Mouse (Mus musculus) liver, embryonic 12.5 days (tissue): ENCODE measurements around the gene Pogk. TPM values are rescaled to one million over a fixed set of nuclear protein-coding genes. Genes with fewer than 3 reads are reported as not detected.

ENCODE experiments used
- ATAC-seq: fragments of 200-750 bp; cut with Nextera tagmentation; 2 replicates; pipeline ENCODE4 v1.8.0; 2017; ENCODE audit warnings: moderate number of reproducible peaks, mild to moderate bottlenecking, moderate library complexity
- H3K27ac ChIP-seq: fragments of 300-500 bp; sonication (generic); 2 replicates; pipeline ENCODE4 v1.5.1; 2016; ENCODE audit warnings: mild to moderate bottlenecking
- H3K27me3 ChIP-seq: fragments of 300-500 bp; sonication (generic); replicated peaks from 2 replicates; pipeline ENCODE4 v1.6.1; 2016; ENCODE audit warnings: mild to moderate bottlenecking, moderate library complexity
- H3K36me3 ChIP-seq: fragments of 300-500 bp; sonication (generic); 2 replicates; pipeline ENCODE4 v1.6.1; 2016; ENCODE audit warnings: mild to moderate bottlenecking, moderate library complexity
- H3K4me1 ChIP-seq: fragments of 300-500 bp; sonication (generic); 2 replicates; pipeline ENCODE4 v1.6.1; 2016
- H3K4me2 ChIP-seq: fragments of 300-500 bp; sonication (generic); 2 replicates; pipeline ENCODE4 v1.6.1; 2016; ENCODE audit warnings: mild to moderate bottlenecking, moderate library complexity
- H3K4me3 ChIP-seq: fragments of 300-500 bp; sonication (generic); 2 replicates; pipeline ENCODE4 v1.5.1; 2016; ENCODE audit warnings: mild to moderate bottlenecking, moderate library complexity
- H3K9ac ChIP-seq: fragments of 300-500 bp; sonication (generic); 2 replicates; pipeline ENCODE4 v1.6.1; 2016; ENCODE audit warnings: mild to moderate bottlenecking, moderate library complexity
- H3K9me3 ChIP-seq: fragments of 300-500 bp; sonication (generic); replicated peaks from 2 replicates; pipeline ENCODE4 v1.6.1; 2016; ENCODE audit warnings: mild to moderate bottlenecking, moderate library complexity
- WGBS: fragments of 180-500 bp; shearing (Covaris S2); methylation state at CpG from one replicate; pipeline ENCODE4 v1.1.7; 2016; ENCODE audit not compliant: insufficient replicate concordance; 5-methylcytosine and 5-hydroxymethylcytosine counted together
- polyA plus RNA-seq: library from polyadenylated mRNA; unstranded; fragments of >200 nt; fragmentation: Nextera tagmentation; extraction: Ambion mirVana; gene quantifications from 2 replicates; pipeline ENCODE4 v1.2.1, GENCODE M21; 2016

Gene Pogk
- polyA plus RNA-seq, 1 experiment from 2014 or later = 2.8 TPM

DNA sequence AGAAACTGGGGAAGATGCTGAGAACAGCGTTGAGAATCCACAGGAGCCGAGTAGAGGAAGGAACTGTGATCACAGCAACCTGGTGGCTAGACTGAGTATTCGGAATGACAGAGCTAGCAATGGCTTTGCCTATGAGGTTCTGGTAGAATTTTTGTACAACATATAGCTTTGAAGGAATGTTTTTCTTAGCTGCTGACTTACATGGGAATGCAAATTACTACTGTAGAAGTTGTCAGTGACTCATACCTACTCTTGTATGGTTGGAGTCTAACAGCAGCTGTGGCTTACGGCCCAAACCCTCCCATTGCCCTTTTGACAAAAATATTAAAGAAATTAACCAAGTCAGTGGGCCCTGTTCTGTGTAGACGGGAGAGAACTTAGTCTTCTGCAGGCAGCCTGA is 14.0 kb downstream of the Pogk start:
- ATAC-seq = no peak
- no peaks in the 10 kb centered on the region for H3K4me1 ChIP-seq
- no peaks in the 10 kb centered on the region for H3K27me3 ChIP-seq
- 73% methylated on average over 5 of the region's 5 CpGs for WGBS
- H3K4me3 ChIP-seq = no peak overlapping the region
- H3K9me3 ChIP-seq = no peaks in the 10 kb centered on the region
- H3K36me3 ChIP-seq = peaks cover 82% of the 10 kb centered on the region
- H3K4me2 ChIP-seq = no peak overlapping the region
- H3K9ac ChIP-seq = no peak overlapping the region
- H3K27ac ChIP-seq = no peak overlapping the region

- Histone ChIP-seq H3K27me3 (no peaks in the 10 kb centered on the region), H3K36me3 (peaks cover 88% of the 10 kb centered on the region), H3K9me3 (no peaks in the 10 kb centered on the region), H3K4me1 (no peaks in the 10 kb centered on the region), H3K9ac (no peak overlapping the region), H3K4me2 (no peak overlapping the region), H3K4me3 (no peak overlapping the region), H3K27ac (no peak overlapping the region)
- no peak for ATAC-seq
- 70% methylated on average over 4 of the region's 4 CpGs for WGBS
Observed at GRCm38 (mm10) chr1:166394770-166395169, 14.9 kb downstream of the Pogk start.

DNA sequence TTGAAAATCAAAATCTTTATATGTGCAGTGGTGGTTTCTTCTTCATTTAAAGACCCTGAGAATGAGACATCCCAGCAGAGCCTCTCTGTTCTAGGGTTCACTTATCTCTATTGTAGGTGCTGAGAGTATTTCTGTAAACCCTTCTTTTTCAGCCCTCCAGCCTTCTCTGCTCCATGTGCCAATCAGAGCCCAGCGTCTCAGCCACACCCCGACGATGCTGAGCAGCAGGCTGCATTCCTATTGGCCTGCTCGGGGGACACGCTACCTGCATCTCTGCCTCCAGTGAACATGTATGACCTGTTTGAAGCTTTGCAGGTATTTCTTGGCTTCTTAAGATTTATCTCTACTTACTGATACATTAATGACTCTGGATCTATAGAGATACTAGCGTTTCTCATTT is 18.0 kb downstream of the Pogk start:
- H3K4me1 ChIP-seq = no peaks in the 10 kb centered on the region
- no peaks in the 10 kb centered on the region for H3K27me3 ChIP-seq
- no peak overlapping the region for H3K27ac ChIP-seq
- H3K36me3 ChIP-seq = peaks cover 89% of the 10 kb centered on the region
- no peak overlapping the region for H3K9ac ChIP-seq
- H3K4me2 ChIP-seq = no peak overlapping the region
- no peak for ATAC-seq
- no peak overlapping the region for H3K4me3 ChIP-seq
- WGBS = 83% methylated on average over 6 of the region's 6 CpGs
- H3K9me3 ChIP-seq = no peaks in the 10 kb centered on the region

DNA sequence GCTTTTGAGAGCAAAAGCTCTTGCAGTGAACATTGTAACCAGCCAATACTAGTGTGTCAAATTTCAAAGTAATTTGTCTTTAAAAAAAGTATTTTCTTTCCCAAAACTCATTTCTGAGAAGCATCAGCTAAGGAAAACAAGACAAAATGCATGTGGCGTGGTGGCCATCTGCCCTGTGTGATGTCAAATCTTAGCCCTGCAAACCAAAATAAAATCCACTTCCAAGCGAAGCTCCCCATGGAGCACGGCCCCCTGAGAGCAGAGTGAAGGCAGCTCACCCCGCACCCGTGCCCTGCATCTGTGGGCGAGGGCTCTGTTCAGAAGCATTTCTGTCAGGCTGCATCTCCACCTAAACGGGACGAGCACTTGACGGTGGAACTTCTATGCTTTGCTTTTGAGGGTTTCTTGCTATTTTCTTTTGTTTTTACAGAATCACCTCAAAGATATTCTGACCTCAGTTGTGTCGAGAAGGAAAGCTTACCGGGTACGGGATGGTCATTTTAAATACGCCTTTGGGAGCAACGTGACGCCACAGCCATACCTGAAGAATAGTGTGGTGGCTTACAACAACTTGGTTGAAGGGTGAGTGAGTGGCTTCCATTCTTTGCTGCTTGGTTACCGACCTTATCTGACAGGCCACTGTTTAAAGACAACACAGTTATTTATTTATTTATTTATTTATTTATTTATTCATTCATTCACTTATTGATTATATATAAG is 20.1 kb downstream of the Pogk start:
- WGBS = 89% methylated on average over 16 of the region's 16 CpGs
- Histone ChIP-seq H3K27ac (no peak overlapping the region), H3K4me2 (no peak overlapping the region), H3K9me3 (no peaks in the 10 kb centered on the region), H3K36me3 (peaks cover 97% of the 10 kb centered on the region), H3K4me3 (no peak overlapping the region), H3K9ac (no peak overlapping the region), H3K27me3 (no peaks in the 10 kb centered on the region), H3K4me1 (no peaks in the 10 kb centered on the region)
- no peak for ATAC-seq

- H3K27ac ChIP-seq = no peak overlapping the region
- H3K9me3 ChIP-seq = no peaks in the 10 kb centered on the region
- no peak for ATAC-seq
- WGBS = 86% methylated on average over 11 of the region's 11 CpGs
- no peaks in the 10 kb centered on the region for H3K27me3 ChIP-seq
- H3K36me3 ChIP-seq = peaks cover 99% of the 10 kb centered on the region
- no peak overlapping the region for H3K4me3 ChIP-seq
- H3K4me2 ChIP-seq = no peak overlapping the region
- no peaks in the 10 kb centered on the region for H3K4me1 ChIP-seq
- H3K9ac ChIP-seq = no peak overlapping the region
Observed at GRCm38 (mm10) chr1:166388511-166388910, 21.2 kb downstream of the Pogk start.

- H3K4me2 ChIP-seq = no peak overlapping the region
- no peaks in the 10 kb centered on the region for H3K9me3 ChIP-seq
- H3K4me3 ChIP-seq = no peak overlapping the region
- no peak for ATAC-seq
- peaks cover 20% of the 10 kb centered on the region for H3K4me1 ChIP-seq
- no peaks in the 10 kb centered on the region for H3K27me3 ChIP-seq
- H3K27ac ChIP-seq = no peak overlapping the region
- H3K36me3 ChIP-seq = peaks cover 83% of the 10 kb centered on the region
- WGBS = 85% methylated on average over 5 of the region's 5 CpGs
- H3K9ac ChIP-seq = no peak overlapping the region
Observed at GRCm38 (mm10) chr1:166385431-166385830, 24.2 kb downstream of the Pogk start.

- H3K4me1 ChIP-seq = peaks cover 28% of the 10 kb centered on the region
- H3K36me3 ChIP-seq = peaks cover 75% of the 10 kb centered on the region
- H3K4me3 ChIP-seq = no peak overlapping the region
- WGBS = 89% methylated on average over 10 of the region's 10 CpGs
- no peak overlapping the region for H3K27ac ChIP-seq
- no peak overlapping the region for H3K4me2 ChIP-seq
- no peak overlapping the region for H3K9ac ChIP-seq
- ATAC-seq = no peak
- H3K27me3 ChIP-seq = no peaks in the 10 kb centered on the region
- no peaks in the 10 kb centered on the region for H3K9me3 ChIP-seq
Observed at GRCm38 (mm10) chr1:166384614-166385013, 25.0 kb downstream of the Pogk start.

DNA sequence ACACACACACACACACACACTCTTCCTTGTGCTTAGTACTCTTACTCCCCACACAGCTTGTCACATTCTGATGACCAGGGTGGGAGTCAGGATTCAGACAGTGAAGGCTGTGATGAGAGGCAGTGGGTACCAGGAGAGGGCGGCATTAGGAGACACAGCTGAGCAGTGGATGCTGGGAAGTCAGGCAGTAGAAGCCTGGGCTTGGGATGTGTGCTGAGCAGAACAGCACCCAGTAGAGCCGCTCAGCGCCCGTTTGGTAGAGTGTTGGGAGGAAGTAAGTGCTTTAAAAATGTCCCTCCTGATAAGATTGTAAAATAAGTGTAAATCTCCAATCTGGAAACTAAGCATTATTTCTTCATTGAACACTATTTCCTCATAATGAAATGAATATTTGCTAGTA is 27.0 kb downstream of the Pogk start:
- WGBS = 82% methylated on average over 4 of the region's 4 CpGs
- Histone ChIP-seq H3K36me3 (peaks cover 55% of the 10 kb centered on the region), H3K27me3 (no peaks in the 10 kb centered on the region), H3K9ac (no peak overlapping the region), H3K4me2 (no peak overlapping the region), H3K27ac (no peak overlapping the region), H3K4me3 (no peak overlapping the region), H3K9me3 (no peaks in the 10 kb centered on the region), H3K4me1 (peaks cover 35% of the 10 kb centered on the region)
- no peak for ATAC-seq

DNA sequence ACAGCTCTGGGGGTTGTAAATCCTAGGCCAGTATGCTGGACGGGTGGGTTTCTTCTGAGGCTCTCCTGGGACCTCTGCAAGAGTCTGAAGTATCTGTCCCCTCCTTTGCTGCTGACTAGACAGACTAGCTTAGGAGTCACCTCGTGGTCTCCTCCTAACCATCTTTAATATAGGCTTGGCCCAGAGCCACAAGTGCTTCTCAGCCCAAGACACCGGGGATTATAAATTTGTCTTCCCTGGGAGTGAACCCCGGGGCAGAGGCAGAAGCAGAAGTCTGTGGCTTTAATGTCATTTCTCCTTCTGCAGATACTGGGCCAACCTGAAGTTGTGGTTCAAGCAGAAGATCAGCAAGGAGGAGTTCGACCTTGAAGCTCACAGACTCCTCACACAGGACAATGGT is 27.8 kb downstream of the Pogk start:
- Histone ChIP-seq H3K4me3 (no peak overlapping the region), H3K9me3 (no peaks in the 10 kb centered on the region), H3K4me1 (peaks cover 35% of the 10 kb centered on the region), H3K36me3 (peaks cover 47% of the 10 kb centered on the region), H3K4me2 (peak overlapping the region; percentile 97; the same call in 1 of the 2 replicates), H3K27me3 (no peaks in the 10 kb centered on the region), H3K27ac (no peak overlapping the region), H3K9ac (no peak overlapping the region)
- ATAC-seq = no peak
- 57% methylated on average over 5 of the region's 5 CpGs for WGBS

DNA sequence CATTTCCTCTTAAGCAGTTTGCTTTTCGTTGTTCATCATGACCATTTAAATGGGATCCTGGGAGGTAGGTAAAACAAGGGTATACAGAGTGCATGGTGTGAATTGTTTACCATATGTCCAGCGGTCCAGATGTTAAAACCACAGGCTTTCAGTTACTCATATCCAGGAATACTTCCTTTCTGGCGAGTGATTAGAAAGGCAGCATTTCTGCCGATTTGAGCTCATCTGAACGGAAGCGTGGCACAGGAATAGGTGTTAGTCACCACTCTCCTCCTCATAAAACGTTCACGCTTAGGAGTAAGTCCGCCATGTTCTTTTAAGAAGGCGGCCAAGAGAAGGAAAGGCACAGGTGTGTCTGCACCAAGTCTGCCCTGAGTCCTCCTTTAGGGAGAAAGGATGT is 28.3 kb downstream of the Pogk start:
- 45% methylated on average over 10 of the region's 10 CpGs for WGBS
- Histone ChIP-seq H3K36me3 (peaks cover 42% of the 10 kb centered on the region), H3K27ac (no peak overlapping the region), H3K9me3 (no peaks in the 10 kb centered on the region), H3K4me3 (no peak overlapping the region), H3K9ac (0 out of 2 replicates have a peak overlapping the region, but pooled peaks have one; percentile 97), H3K27me3 (no peaks in the 10 kb centered on the region), H3K4me2 (peak overlapping the region; percentile 97), H3K4me1 (peaks cover 35% of the 10 kb centered on the region)
- ATAC-seq = no peak

DNA sequence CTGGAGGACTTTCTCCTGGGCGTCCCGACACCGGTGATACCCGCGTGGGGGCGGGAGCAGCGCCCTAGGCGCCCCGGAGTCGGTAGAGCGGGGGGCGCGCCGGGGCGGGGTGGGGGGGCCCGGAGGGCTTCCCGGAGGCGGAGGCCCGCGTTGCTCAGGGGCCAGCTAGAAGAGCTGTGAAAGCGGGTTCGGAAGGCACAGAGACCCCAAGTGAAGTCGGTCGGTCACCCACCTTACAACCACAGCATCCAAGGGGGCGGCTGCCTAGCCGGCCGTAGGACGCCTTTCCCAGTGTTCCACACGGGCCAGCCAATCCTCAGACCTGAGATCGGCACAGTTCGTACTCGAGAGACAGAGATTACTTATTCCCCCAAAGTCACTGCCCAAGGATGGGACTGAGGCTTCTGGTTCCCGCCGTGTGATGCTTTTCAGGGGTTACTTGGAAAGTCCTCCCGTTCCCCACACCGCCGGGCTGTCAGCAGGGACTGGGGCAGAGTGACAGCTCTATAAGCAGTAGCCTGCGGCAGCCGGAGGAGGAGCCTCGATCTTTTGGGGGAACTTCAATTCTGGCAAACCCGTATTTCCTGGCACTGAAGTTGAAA is 29.9 kb downstream of the Pogk start:
- ATAC-seq = peak; percentile 53
- Histone ChIP-seq H3K27ac (peak overlapping the region; percentile 86), H3K4me2 (peak overlapping the region; percentile 97), H3K36me3 (peaks cover 27% of the 10 kb centered on the region), H3K4me1 (peaks cover 35% of the 10 kb centered on the region), H3K4me3 (peak overlapping the region; percentile 92), H3K9ac (peak overlapping the region; percentile 97), H3K27me3 (no peaks in the 10 kb centered on the region), H3K9me3 (no peaks in the 10 kb centered on the region)
- WGBS = under 1% methylated on average over 41 of the region's 41 CpGs

DNA sequence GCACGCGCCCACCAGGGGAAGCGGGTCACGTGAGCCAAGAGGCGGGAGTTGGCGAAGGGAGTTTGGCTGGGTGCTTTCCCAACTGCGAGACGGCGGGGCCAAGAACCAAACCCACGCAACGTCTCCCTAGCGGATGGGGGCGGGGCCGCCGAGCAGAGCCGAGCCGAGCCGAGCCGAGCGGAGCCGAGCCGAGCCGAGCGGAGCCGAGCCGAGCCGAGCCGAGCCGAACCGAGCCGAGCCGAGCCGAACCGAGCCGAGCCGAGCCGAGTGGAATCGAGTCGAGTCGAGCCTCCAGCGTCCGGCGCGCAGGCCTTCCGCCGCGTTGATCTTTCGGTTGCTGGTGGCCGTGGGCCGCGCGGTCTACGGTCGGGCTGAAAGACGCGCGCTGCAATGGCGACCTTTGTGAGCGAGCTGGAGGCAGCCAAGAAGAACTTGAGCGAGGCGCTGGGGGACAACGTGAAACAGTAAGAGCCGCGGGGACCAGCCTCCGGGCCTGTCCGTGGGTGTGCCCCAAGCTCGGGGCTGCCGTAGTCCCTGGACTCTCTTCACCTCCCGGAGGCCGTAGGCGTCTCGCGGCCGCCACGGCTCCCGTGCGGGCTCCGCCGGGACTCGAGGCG is 30.5 kb downstream of the Pogk start, which contains the start of gene Tada1:
Gene Tada1, plus strand, starts transcription at position 85 of the 617 bp plus-strand sequence.
- ATAC-seq = peak; percentile 85
- Histone ChIP-seq H3K27me3 (no peaks in the 10 kb centered on the region), H3K36me3 (peaks cover 21% of the 10 kb centered on the region), H3K4me2 (peak within 1 kb of the TSS; percentile 97), H3K4me1 (peaks cover 35% of the 10 kb centered on the region), H3K9me3 (no peaks in the 10 kb centered on the region), H3K27ac (peak within 1 kb of the TSS; percentile 86), H3K4me3 (peak within 1 kb of the TSS; percentile 92), H3K9ac (peak within 1 kb of the TSS; percentile 97)
- WGBS = under 1% methylated on average over 76 of the region's 81 CpGs
